Mouse (Mus musculus) gastrocnemius, postnatal 36 days (tissue): ENCODE measurements at regions not wholly inside any gene's neighbourhood (a gene's known extent, or its start where the extent isn't known, plus 50 kb on each side); places are given as distances from the start of the nearest gene placed in this dataset.

ENCODE experiments used
- DNase-seq, 2 experiments: peaks; one replicate each; pipeline ENCODE4 v3.0.0; 2022
- intact Hi-C: fragments of 180-260 bp; cut with DNase I; formaldehyde crosslinking; loops from one replicate; pipeline ENCODE4 v1.15.1; 2025

GRCm38 (mm10) chr8:41529581-41529980, 112.7 kb upstream of the Frg1 start:
- intact Hi-C loops, result no loop called here
- no peak for DNase-seq

GRCm38 (mm10) chr8:41526283-41526682, 109.4 kb upstream of the Frg1 start:
- intact Hi-C loops, result no loop called here

GRCm38 (mm10) chr8:41485163-41485562, 68.3 kb upstream of the Frg1 start:
- no peak for DNase-seq
- intact Hi-C loops, result no loop called here

More at GRCm38 (mm10) chr8:41526283-41526682, 109.4 kb upstream of the Frg1 start:
- no peak for DNase-seq

GRCm38 (mm10) chr8:41483297-41483696, 66.4 kb upstream of the Frg1 start:
- intact Hi-C loops, result no loop called here
- DNase-seq, result no peak

GRCm38 (mm10) chr8:41472992-41473699, 56.3 kb upstream of the Frg1 start:
- no peak for DNase-seq
- intact Hi-C loops, result no loop called here

GRCm38 (mm10) chr8:41472233-41472632, 55.4 kb upstream of the Frg1 start:
- intact Hi-C loops, result no loop called here
- DNase-seq, result no peak
